Mouse (Mus musculus): ENCODE measurements at regions not wholly inside any gene's neighbourhood (a gene's known extent, or its start where the extent isn't known, plus 50 kb on each side); places are given as distances from the start of the nearest gene placed in this dataset. TPM values are rescaled to one million over a fixed set of nuclear protein-coding genes. Genes with fewer than 3 reads are reported as not detected.

DNA sequence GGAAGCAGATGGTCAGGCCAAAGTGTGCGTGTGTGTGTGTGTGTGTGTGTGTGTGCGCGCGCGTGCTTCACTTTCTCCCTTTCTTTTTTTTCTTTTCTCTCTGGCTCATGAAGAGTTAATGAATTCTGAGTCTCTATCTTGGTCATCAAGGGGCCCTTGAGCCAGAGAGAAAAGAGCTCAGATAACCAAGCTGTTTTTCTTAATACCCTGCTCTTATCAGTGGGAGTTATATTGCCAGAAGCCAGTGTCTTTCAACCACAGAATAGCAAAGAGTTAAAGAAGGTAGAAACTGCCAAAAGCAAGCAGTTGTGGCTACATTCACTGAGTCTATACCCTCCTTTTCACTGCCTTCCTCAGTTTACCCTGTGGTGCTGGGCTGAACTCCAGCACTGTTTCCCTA, 60.6 kb upstream of the Dapk1 start:
- H3K27ac ChIP-seq (ENCODE audit: low read depth, low read length): no peak overlapping the region
- H3K9me3 ChIP-seq (ENCODE audit: control insufficient read depth, low read length): no peaks in the 10 kb centered on the region
- H3K4me2 ChIP-seq (ENCODE audit: low read length): no peak overlapping the region
- WGBS: 94% methylated on average over 5 of the region's 5 CpGs
- no peaks in the 10 kb centered on the region for H3K36me3 ChIP-seq (ENCODE audit: control insufficient read depth, insufficient read depth, low read length)
- no peak for ATAC-seq
- no peak overlapping the region for H3K9ac ChIP-seq (ENCODE audit: low read depth, low read length)
- no peaks in the 10 kb centered on the region for H3K27me3 ChIP-seq (replicated peaks; ENCODE audit: control insufficient read depth, insufficient read depth, low read length)
- H3K4me1 ChIP-seq (ENCODE audit: control insufficient read depth, insufficient read depth, low read depth, low read length): no peaks in the 10 kb centered on the region
- H3K4me3 ChIP-seq (ENCODE audit: low read length): no peak overlapping the region

DNA sequence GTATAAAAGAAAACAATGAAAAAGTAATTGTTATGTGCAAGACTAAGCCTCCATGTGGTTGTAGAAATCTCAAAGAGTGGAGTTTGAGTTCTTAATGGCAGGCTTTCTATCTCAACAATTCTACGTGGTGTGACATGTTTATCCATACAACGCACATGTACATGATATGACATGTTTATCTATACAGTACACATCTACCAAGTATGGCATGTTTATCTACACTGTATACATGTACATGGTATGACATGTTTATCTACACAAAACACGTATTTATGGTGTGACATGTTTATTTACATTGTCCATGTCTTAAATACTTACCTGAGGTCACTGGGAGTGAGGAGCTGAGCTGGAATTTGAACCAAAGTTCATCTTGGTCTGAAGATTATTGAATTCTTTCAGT, 57.4 kb upstream of the Dapk1 start:
- Histone ChIP-seq H3K9ac (ENCODE audit: low read depth, low read length) (no peak overlapping the region), H3K36me3 (ENCODE audit: control insufficient read depth, insufficient read depth, low read length) (no peaks in the 10 kb centered on the region), H3K27ac (ENCODE audit: low read depth, low read length) (no peak overlapping the region), H3K4me3 (ENCODE audit: low read length) (no peak overlapping the region), H3K9me3 (ENCODE audit: control insufficient read depth, low read length) (no peaks in the 10 kb centered on the region), H3K4me2 (ENCODE audit: low read length) (no peak overlapping the region), H3K4me1 (ENCODE audit: control insufficient read depth, insufficient read depth, low read depth, low read length) (no peaks in the 10 kb centered on the region), H3K27me3 (replicated peaks; ENCODE audit: control insufficient read depth, insufficient read depth, low read length) (no peaks in the 10 kb centered on the region)
- 93% methylated on average over 3 of the region's 3 CpGs for WGBS
- ATAC-seq: no peak

DNA sequence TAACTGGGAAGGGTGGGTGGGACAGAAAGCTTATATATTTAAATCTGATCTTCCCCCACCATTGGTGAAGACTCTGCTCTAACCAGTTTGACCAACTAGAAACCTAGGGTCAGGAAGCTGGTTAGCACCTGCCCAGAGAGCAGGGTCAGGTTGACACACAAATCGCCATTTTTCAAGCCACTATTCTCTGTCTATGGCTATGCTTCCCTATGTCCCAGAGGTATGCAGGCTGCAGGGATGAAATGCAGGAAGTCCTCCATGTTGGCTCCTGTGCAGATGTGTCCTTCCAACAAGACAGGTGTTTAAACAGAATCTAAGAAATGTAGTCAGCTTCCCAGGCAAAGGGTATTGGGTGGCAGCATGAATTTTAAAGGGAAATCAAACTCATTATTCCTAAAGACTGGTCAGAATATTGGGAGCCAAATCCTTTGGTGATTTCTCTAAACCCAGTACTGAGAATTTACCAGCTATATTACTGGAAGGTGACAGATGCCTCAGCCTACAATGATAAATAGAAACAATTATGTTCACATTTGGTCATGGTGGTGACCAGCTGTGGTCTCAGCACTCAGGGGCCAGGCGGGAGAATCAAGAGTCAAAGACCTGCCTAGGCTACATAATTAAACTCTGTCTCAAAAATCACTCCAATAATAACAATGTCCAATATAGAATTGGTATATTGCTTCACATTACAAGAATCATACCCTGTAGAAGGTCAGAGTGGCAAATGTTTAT, 55.6 kb upstream of the Dapk1 start:
- Histone ChIP-seq H3K9me3 (ENCODE audit: control insufficient read depth, low read length) (no peaks in the 10 kb centered on the region), H3K4me2 (ENCODE audit: low read length) (no peak overlapping the region), H3K27me3 (replicated peaks; ENCODE audit: control insufficient read depth, insufficient read depth, low read length) (no peaks in the 10 kb centered on the region), H3K9ac (ENCODE audit: low read depth, low read length) (no peak overlapping the region), H3K36me3 (ENCODE audit: control insufficient read depth, insufficient read depth, low read length) (no peaks in the 10 kb centered on the region), H3K27ac (ENCODE audit: low read depth, low read length) (no peak overlapping the region), H3K4me1 (ENCODE audit: control insufficient read depth, insufficient read depth, low read depth, low read length) (no peaks in the 10 kb centered on the region), H3K4me3 (ENCODE audit: low read length) (no peak overlapping the region)
- ATAC-seq: no peak
- 53% methylated on average over 2 of the region's 2 CpGs for WGBS

Small RNA genes lying in the stretch of these regions (microRNA-seq; reads per million reads assigned to microRNA genes)
- gene Gm24999 (not detected), gene Gm25000 (not detected)
